ENCODE assay signal across 33 mouse cellular contexts in the genomic region with DNA sequence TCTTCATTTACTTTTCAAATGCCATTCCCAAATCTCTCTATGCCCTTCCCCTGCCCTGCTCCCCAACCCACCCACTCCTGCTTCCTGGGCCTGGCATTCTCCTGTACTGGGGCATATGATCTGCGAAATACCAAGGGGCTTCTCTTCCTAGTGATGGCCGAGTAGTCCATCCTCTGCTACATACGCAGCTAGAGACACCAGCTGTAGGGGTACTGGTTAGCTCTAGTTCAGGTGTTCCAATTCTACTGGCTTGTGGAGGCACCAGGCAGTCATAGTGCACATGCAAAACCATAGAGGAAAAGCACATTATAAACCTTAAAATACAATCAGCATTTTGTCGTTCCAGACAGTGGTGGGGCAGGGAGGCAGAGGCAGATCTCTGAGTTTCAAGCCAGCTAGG.
"Had no signal": no experiment of that assay in that cellular context is flagged by ENCODE, and none has a peak within 500 bp of the region (broad histone marks: within the 10 kb centered on the region; RNA-seq: fewer than 3 reads in every experiment).

No protein-coding gene starts in this region.

- H3K9me3 ChIP-seq: heart, embryonic 12.5 days; heart, embryonic 13.5 days; heart, embryonic 15.5 days; hindbrain, embryonic 10.5 days; hindbrain, embryonic 12.5 days; hindbrain, embryonic 13.5 days; hindbrain, embryonic 15.5 days; intestine, embryonic 15.5 days; kidney, embryonic 15.5 days had no signal

- H3K36me3 ChIP-seq: heart, embryonic 15.5 days had no signal

- ATAC-seq: hindbrain, embryonic 16.5 days; hindbrain, postnatal 0 days; inflammation-experienced regulatory T-cells, adult 6 months; intestine, embryonic 15.5 days; intestine, embryonic 16.5 days; intestine, postnatal 0 days had no signal

- H3K9ac ChIP-seq: heart, embryonic 12.5 days; heart, embryonic 13.5 days; heart, embryonic 15.5 days; hindbrain, embryonic 12.5 days; hindbrain, embryonic 13.5 days; hindbrain, embryonic 14.5 days; hindbrain, embryonic 15.5 days; intestine, embryonic 15.5 days; kidney, embryonic 15.5 days had no signal

- H3K27me3 ChIP-seq: heart, embryonic 12.5 days; heart, embryonic 13.5 days; heart, embryonic 15.5 days; hindbrain, embryonic 12.5 days; hindbrain, embryonic 13.5 days; hindbrain, embryonic 15.5 days; intestine, embryonic 15.5 days; kidney, embryonic 15.5 days had no signal

- H3K27ac ChIP-seq: heart, embryonic 13.5 days; heart, embryonic 15.5 days; hindbrain, embryonic 10.5 days; hindbrain, embryonic 12.5 days; hindbrain, embryonic 13.5 days; hindbrain, embryonic 14.5 days; hindbrain, embryonic 15.5 days; hindbrain, postnatal 0 days; intestine, embryonic 15.5 days; kidney, embryonic 15.5 days; kidney, postnatal 0 days; layer of hippocampus, adult 2 months had no signal

- DNase-seq: heart, postnatal 10 days; heart, postnatal 14 days; heart, postnatal 36 days; heart, postnatal 4 days; kidney, adult 11 months; kidney, adult 18-20 months; kidney, adult 2 months; kidney, adult 8-10 months; kidney, adult 9 months; kidney, postnatal 10 days; kidney, postnatal 14 days; kidney, postnatal 25 days; kidney, postnatal 36 days; kidney, postnatal 4 days; layer of hippocampus, adult 9-11 months; layer of hippocampus, postnatal 36 days had no signal

- H3K4me2 ChIP-seq: heart, embryonic 12.5 days; heart, embryonic 13.5 days; heart, embryonic 15.5 days; hindbrain, embryonic 12.5 days; hindbrain, embryonic 13.5 days; hindbrain, embryonic 14.5 days; hindbrain, embryonic 15.5 days; intestine, embryonic 15.5 days; kidney, embryonic 15.5 days had no signal

- H3K4me1 ChIP-seq: heart, embryonic 12.5 days; heart, embryonic 13.5 days; heart, embryonic 15.5 days; hindbrain, embryonic 10.5 days; hindbrain, embryonic 12.5 days; hindbrain, embryonic 13.5 days; hindbrain, embryonic 15.5 days; intestine, embryonic 15.5 days; kidney, embryonic 15.5 days had no signal

- H3K4me3 ChIP-seq: heart, embryonic 12.5 days; heart, embryonic 13.5 days; heart, embryonic 15.5 days; hindbrain, embryonic 10.5 days; hindbrain, embryonic 12.5 days; hindbrain, embryonic 13.5 days; hindbrain, embryonic 15.5 days; intestine, embryonic 15.5 days; kidney, embryonic 15.5 days; layer of hippocampus, adult 2 months had no signal
